Mouse (Mus musculus) ES-Bruce4 (cell line): ENCODE data around the gene Dhrs1. TPM values are rescaled to one million over a fixed set of nuclear protein-coding genes. Genes with fewer than 3 reads are reported as not detected.
A peak's percentile ranks its signal among the peaks of the same experiment; 100 is the strongest.

Source experiments
- H3K27ac ChIP-seq: 2 replicates; pipeline ENCODE4 v1.5.1; 2012; ENCODE audit warnings: low read length, inconsistent platforms; ENCODE audit not compliant: insufficient read depth
- H3K27me3 ChIP-seq: 2 replicates; pipeline ENCODE4 v1.6.1; 2012; ENCODE audit warnings: mild to moderate bottlenecking, low read length, inconsistent platforms; ENCODE audit not compliant: control insufficient read depth, poor library complexity, insufficient read depth, severe bottlenecking
- H3K36me3 ChIP-seq: 2 replicates; pipeline ENCODE4 v1.6.1; 2012; ENCODE audit warnings: inconsistent platforms, mild to moderate bottlenecking, low read length, moderate library complexity; ENCODE audit not compliant: control insufficient read depth, poor library complexity, insufficient read depth, severe bottlenecking
- H3K4me1 ChIP-seq: one replicate; pipeline ENCODE4 v1.8.1; 2011; ENCODE audit warnings: low read length; ENCODE audit not compliant: control insufficient read depth, insufficient read depth
- H3K4me3 ChIP-seq: 2 replicates; pipeline ENCODE4 v1.5.1; 2011; ENCODE audit warnings: low read depth, mild to moderate bottlenecking, low read length
- H3K9ac ChIP-seq: 2 replicates; pipeline ENCODE4 v1.6.1; 2012; ENCODE audit warnings: low read depth, mild to moderate bottlenecking, inconsistent platforms; ENCODE audit not compliant: poor library complexity, severe bottlenecking
- H3K9me3 ChIP-seq: replicated peaks from 2 replicates; pipeline ENCODE4 v1.6.1; 2012; ENCODE audit warnings: mild to moderate bottlenecking, low read length, inconsistent platforms; ENCODE audit not compliant: control insufficient read depth, poor library complexity, insufficient read depth, severe bottlenecking
- CTCF ChIP-seq: IDR thresholded peaks from one replicate; pipeline ENCODE4 v1.8.1; 2011; ENCODE audit warnings: low read depth, low read length
- EP300 ChIP-seq: IDR thresholded peaks from 2 replicates; pipeline ENCODE4 v1.6.1; 2011; ENCODE audit warnings: low read depth, low read length; ENCODE audit not compliant: insufficient read depth
- POLR2A ChIP-seq: IDR thresholded peaks from one replicate; pipeline ENCODE4 v1.8.1; 2011; ENCODE audit warnings: low read length; ENCODE audit not compliant: insufficient read depth
- polyA plus RNA-seq: library from polyadenylated mRNA; stranded (reverse); fragments of >200 nt; gene quantifications from 2 replicates; pipeline ENCODE4 v1.2.4, GENCODE M21; 2011; ENCODE audit warnings: low read depth; ENCODE audit not compliant: missing spikeins, insufficient read depth, insufficient read length

The Dhrs1 gene
- polyA plus RNA-seq, 1 experiment = 38.9 TPM

DNA sequence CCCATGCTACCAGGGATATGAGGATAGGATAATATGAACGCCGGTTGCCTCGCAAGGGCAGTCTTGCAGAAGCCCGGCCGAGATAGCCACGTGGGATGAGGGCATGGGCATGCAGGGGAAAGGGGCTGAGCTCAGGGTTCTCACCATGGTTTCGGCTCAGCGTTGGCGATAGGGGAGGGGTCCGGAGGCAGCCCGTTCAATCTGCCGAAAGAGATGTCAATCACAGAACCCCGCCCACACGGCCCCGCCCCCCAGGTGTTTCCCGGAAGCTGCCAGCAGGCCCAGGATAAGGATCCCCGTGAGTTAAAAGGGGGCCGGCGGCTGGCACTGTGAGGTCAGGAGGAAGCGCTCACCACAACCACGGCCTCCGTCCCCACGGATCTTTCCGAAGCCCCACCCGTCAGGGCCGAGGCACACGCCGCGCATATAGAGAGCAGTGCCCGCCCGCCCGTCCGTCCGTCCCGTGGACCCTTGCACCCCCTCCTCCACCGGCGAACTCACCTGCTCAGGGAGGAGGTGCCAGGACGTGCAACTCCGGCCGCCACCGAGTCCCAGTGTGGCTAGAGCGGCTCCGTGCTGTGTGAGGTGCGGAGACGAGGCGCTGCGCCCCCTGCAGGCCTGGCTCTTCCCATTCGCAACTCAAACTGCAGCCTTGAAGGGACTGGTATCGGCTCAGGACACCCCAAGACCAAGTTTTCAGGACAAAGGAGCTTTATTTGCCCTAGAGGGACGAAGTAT is 23.6 kb downstream of the Dhrs1 start, which contains the start of gene Rabggta:
TSS of gene Rabggta (minus strand) at position 564 of the 738 bp plus-strand sequence.
- Histone ChIP-seq H3K27me3 (no peaks in the 10 kb centered on the region), H3K4me3 (peak within 1 kb of the TSS; percentile 83), H3K9ac (peak within 1 kb of the TSS; percentile 54), H3K36me3 (peaks cover 17% of the 10 kb centered on the region), H3K27ac (peak within 1 kb of the TSS; percentile 46; the same call in 1 of the 2 replicates), H3K4me1 (no peaks in the 10 kb centered on the region), H3K9me3 (no peaks in the 10 kb centered on the region)
- peak; percentile 78 for TF ChIP-seq EP300
- TF ChIP-seq CTCF = peak; percentile 91
- peak; percentile 27 for TF ChIP-seq POLR2A

DNA sequence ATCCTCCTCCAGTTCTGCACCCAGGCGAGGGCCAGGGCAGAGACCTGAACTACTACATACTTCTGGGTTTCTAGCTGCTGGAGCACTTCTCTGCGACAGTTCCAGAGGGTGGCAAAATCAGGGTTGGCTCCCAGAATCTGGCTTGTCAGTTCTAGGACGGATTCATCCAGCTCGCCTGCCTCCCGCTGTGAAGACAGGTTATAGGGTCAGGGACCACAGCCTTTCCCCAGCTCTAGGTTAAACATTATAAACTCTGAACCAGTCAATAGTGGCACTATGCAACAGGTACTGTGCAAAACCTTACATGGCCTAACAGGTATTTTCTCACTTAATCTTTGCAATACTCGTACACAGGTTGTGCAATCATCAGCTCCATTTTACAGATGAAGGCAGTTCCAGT is 24.4 kb downstream of the Dhrs1 start:
- no peaks in the 10 kb centered on the region for H3K27me3 ChIP-seq
- H3K9me3 ChIP-seq = no peaks in the 10 kb centered on the region
- TF ChIP-seq EP300 (no peak), POLR2A (no peak), CTCF (no peak)
- H3K9ac ChIP-seq = peak overlapping the region; percentile 40
- no peak overlapping the region for H3K27ac ChIP-seq
- H3K4me3 ChIP-seq = peak overlapping the region; percentile 10; the same call in 1 of the 2 replicates
- peaks cover 22% of the 10 kb centered on the region for H3K36me3 ChIP-seq
- H3K4me1 ChIP-seq = no peaks in the 10 kb centered on the region

DNA sequence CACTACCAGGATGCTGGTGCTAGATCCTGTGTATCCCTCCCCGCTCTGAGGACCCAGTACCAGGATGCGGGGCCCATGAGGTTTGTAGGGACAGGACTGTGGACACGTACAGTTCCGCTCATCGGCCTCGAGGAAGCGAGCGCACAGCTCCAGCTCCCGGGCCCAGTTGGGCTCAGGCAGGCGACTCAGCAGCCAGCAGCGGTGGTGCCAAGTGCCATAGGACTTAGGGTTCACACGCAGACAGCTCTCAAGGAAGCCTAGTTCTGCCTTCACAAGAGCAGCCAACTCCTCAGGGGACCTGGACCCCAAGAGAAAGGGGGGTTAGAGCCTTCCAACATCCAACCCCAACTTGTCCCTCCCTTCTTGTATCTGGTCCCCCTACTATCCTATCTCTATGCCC is 24.8 kb downstream of the Dhrs1 start:
- Histone ChIP-seq H3K9me3 (no peaks in the 10 kb centered on the region), H3K36me3 (peaks cover 22% of the 10 kb centered on the region), H3K27me3 (no peaks in the 10 kb centered on the region), H3K27ac (no peak overlapping the region), H3K4me3 (peak overlapping the region; percentile 35), H3K9ac (peak overlapping the region; percentile 40), H3K4me1 (no peaks in the 10 kb centered on the region)
- no peak for TF ChIP-seq POLR2A
- no peak for TF ChIP-seq CTCF
- no peak for TF ChIP-seq EP300

DNA sequence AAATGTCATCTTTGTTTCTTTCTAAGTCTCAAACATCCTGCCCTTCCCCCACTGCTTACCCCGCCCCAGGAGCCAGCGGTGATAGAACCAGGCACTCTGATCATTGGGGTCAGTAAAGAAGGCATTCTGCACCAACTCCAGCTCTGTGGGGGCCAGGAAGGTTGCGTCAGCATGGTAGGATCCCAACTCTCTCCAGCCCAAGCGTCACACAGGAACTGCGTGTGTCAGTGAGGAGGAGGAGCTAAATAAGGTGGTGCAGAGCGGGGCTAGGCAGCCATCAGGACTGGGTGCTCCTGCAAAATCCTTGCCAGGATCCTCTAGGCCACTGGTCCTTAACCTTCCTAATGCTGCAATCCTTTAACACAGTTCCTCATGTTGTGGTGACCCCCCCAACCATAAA is 25.8 kb downstream of the Dhrs1 start:
- peaks cover 22% of the 10 kb centered on the region for H3K36me3 ChIP-seq
- H3K4me3 ChIP-seq = peak overlapping the region; percentile 3
- no peak for TF ChIP-seq POLR2A
- no peak for TF ChIP-seq EP300
- no peak for TF ChIP-seq CTCF
- H3K27me3 ChIP-seq = no peaks in the 10 kb centered on the region
- H3K9me3 ChIP-seq = no peaks in the 10 kb centered on the region
- no peaks in the 10 kb centered on the region for H3K4me1 ChIP-seq
- H3K9ac ChIP-seq = no peak overlapping the region
- no peak overlapping the region for H3K27ac ChIP-seq

DNA sequence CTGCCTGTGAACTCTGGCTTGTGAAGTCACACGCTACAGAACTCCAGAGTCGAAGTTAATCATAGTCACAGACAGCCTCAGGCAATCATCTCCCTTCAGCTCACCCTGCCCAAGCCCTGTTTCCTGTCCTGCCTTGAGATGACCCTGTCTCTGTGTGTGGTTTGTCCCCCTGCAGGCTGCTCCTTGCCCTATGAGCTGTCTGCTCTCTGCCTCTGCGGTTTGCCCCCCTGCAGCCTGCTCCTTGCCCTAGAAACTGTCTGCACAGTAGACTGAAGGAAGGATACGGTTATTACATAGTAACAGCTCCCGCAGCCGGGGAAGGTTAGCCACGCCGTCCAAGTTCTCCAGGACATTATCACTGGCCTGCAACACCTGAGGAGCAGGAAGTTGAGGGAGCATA is 28.6 kb downstream of the Dhrs1 start:
- Histone ChIP-seq H3K9ac (no peak overlapping the region), H3K9me3 (no peaks in the 10 kb centered on the region), H3K27me3 (no peaks in the 10 kb centered on the region), H3K27ac (no peak overlapping the region), H3K4me1 (peaks cover 2% of the 10 kb centered on the region), H3K36me3 (peaks cover 22% of the 10 kb centered on the region), H3K4me3 (no peak overlapping the region)
- no peak for TF ChIP-seq POLR2A
- no peak for TF ChIP-seq EP300
- no peak for TF ChIP-seq CTCF

- TF ChIP-seq POLR2A = no peak
- no peaks in the 10 kb centered on the region for H3K27me3 ChIP-seq
- peaks cover 4% of the 10 kb centered on the region for H3K4me1 ChIP-seq
- no peaks in the 10 kb centered on the region for H3K9me3 ChIP-seq
- no peak overlapping the region for H3K9ac ChIP-seq
- peaks cover 22% of the 10 kb centered on the region for H3K36me3 ChIP-seq
- H3K27ac ChIP-seq = no peak overlapping the region
- H3K4me3 ChIP-seq = no peak overlapping the region
Observed at GRCm38 (mm10) chr14:55716271-55716670, 29.2 kb downstream of the Dhrs1 start.
